Mouse (Mus musculus): Measurements from ENCODE around the gene Slc8a1.

- TF ChIP-seq POLR2A (IDR thresholded peaks at IDR 0.05; ENCODE audit: low read depth, low read length), result no peak
- TF ChIP-seq CTCF (IDR thresholded peaks at IDR 0.05; ENCODE audit: extremely low read depth, insufficient read depth, insufficient read length, insufficient replicate concordance), result no peak
These were observed 334.0 kb downstream of the Slc8a1 start for GRCm38 (mm10) chr17:81404225-81404624.

Data from spleen, adult 2 months (tissue).